Mouse (Mus musculus) intestine, embryonic 15.5 days (tissue): ENCODE measurements at regions not wholly inside any gene's neighbourhood (a gene's known extent, or its start where the extent isn't known, plus 50 kb on each side); places are given as distances from the start of the nearest gene placed in this dataset.

Experiments used
- ATAC-seq: fragments of 200-750 bp; cut with Nextera tagmentation; 2 replicates; pipeline ENCODE4 v1.8.0; 2017; ENCODE audit warnings: moderate TSS enrichment, moderate library complexity
- H3K27ac ChIP-seq: fragments of 300-500 bp; sonication (generic); 2 replicates; pipeline ENCODE4 v1.5.1; 2015; ENCODE audit warnings: mild to moderate bottlenecking, inconsistent platforms
- H3K27me3 ChIP-seq: fragments of 300-500 bp; sonication (generic); replicated peaks from 2 replicates; pipeline ENCODE4 v1.6.1; 2015; ENCODE audit warnings: inconsistent platforms
- H3K36me3 ChIP-seq: fragments of 300-500 bp; sonication (generic); 2 replicates; pipeline ENCODE4 v1.6.1; 2015; ENCODE audit warnings: inconsistent platforms
- H3K4me1 ChIP-seq: fragments of 300-500 bp; sonication (generic); replicated peaks from 2 replicates; pipeline ENCODE4 v1.6.1; 2015; ENCODE audit warnings: inconsistent platforms
- H3K4me2 ChIP-seq: fragments of 300-500 bp; sonication (generic); replicated peaks from 2 replicates; pipeline ENCODE4 v1.6.1; 2015; ENCODE audit warnings: mild to moderate bottlenecking, inconsistent platforms
- H3K4me3 ChIP-seq: fragments of 300-500 bp; sonication (generic); replicated peaks from 2 replicates; pipeline ENCODE4 v1.5.1; 2015; ENCODE audit warnings: inconsistent platforms
- H3K9ac ChIP-seq: fragments of 300-500 bp; sonication (generic); 2 replicates; pipeline ENCODE4 v1.6.1; 2015; ENCODE audit warnings: inconsistent platforms
- H3K9me3 ChIP-seq: fragments of 300-500 bp; sonication (generic); 2 replicates; pipeline ENCODE4 v1.6.1; 2016; ENCODE audit warnings: inconsistent platforms
- WGBS: fragments of 180-500 bp; shearing (Covaris S2); methylation state at CpG from one replicate; pipeline ENCODE4 v1.1.7; 2015; 5-methylcytosine and 5-hydroxymethylcytosine counted together

- no peak overlapping the region for H3K4me2 ChIP-seq
- H3K9me3 ChIP-seq = no peaks in the 10 kb centered on the region
- H3K27ac ChIP-seq = no peak overlapping the region
- H3K36me3 ChIP-seq = no peaks in the 10 kb centered on the region
- H3K4me1 ChIP-seq = no peaks in the 10 kb centered on the region
- no peak overlapping the region for H3K4me3 ChIP-seq
- H3K27me3 ChIP-seq = no peaks in the 10 kb centered on the region
- 76% methylated on average over 2 of the region's 2 CpGs for WGBS
- no peak for ATAC-seq
- no peak overlapping the region for H3K9ac ChIP-seq
Observed at GRCm38 (mm10) chr8:117867138-117867537, 65.4 kb upstream of the Mphosph6 start.

- H3K27ac ChIP-seq = no peak overlapping the region
- no peak overlapping the region for H3K9ac ChIP-seq
- H3K36me3 ChIP-seq = no peaks in the 10 kb centered on the region
- no peaks in the 10 kb centered on the region for H3K4me1 ChIP-seq
- H3K9me3 ChIP-seq = no peaks in the 10 kb centered on the region
- no peak overlapping the region for H3K4me3 ChIP-seq
- H3K27me3 ChIP-seq = no peaks in the 10 kb centered on the region
- ATAC-seq = no peak
- no peak overlapping the region for H3K4me2 ChIP-seq
- WGBS = 35% methylated on average over 6 of the region's 6 CpGs
Observed at GRCm38 (mm10) chr8:117865014-117865413, 63.3 kb upstream of the Mphosph6 start.

GRCm38 (mm10) chr8:117863837-117864236 is 62.1 kb upstream of the Mphosph6 start:
- Histone ChIP-seq H3K4me1 (no peaks in the 10 kb centered on the region), H3K27me3 (no peaks in the 10 kb centered on the region), H3K9me3 (no peaks in the 10 kb centered on the region), H3K4me2 (no peak overlapping the region), H3K27ac (no peak overlapping the region), H3K36me3 (no peaks in the 10 kb centered on the region), H3K4me3 (no peak overlapping the region), H3K9ac (no peak overlapping the region)
- 50% methylated on average over 2 of the region's 2 CpGs for WGBS
- peak; percentile 68; the same call in 1 of the 2 replicates for ATAC-seq

GRCm38 (mm10) chr8:117862318-117862717 is 60.6 kb upstream of the Mphosph6 start:
- H3K4me1 ChIP-seq = no peaks in the 10 kb centered on the region
- no peak overlapping the region for H3K27ac ChIP-seq
- ATAC-seq = no peak
- H3K9ac ChIP-seq = no peak overlapping the region
- no peak overlapping the region for H3K4me2 ChIP-seq
- no peaks in the 10 kb centered on the region for H3K36me3 ChIP-seq
- H3K4me3 ChIP-seq = no peak overlapping the region
- H3K9me3 ChIP-seq = no peaks in the 10 kb centered on the region
- no peaks in the 10 kb centered on the region for H3K27me3 ChIP-seq
- 72% methylated on average over 2 of the region's 2 CpGs for WGBS

GRCm38 (mm10) chr8:117859734-117860133 is 58.0 kb upstream of the Mphosph6 start:
- H3K4me3 ChIP-seq = no peak overlapping the region
- H3K9me3 ChIP-seq = no peaks in the 10 kb centered on the region
- no peaks in the 10 kb centered on the region for H3K36me3 ChIP-seq
- H3K9ac ChIP-seq = no peak overlapping the region
- H3K4me1 ChIP-seq = no peaks in the 10 kb centered on the region
- 25% methylated on average over 11 of the region's 11 CpGs for WGBS
- ATAC-seq = no peak
- no peak overlapping the region; the same call in 1 of the 2 replicates for H3K4me2 ChIP-seq
- no peaks in the 10 kb centered on the region for H3K27me3 ChIP-seq
- H3K27ac ChIP-seq = no peak overlapping the region

- WGBS = 66% methylated on average over 7 of the region's 7 CpGs
- Histone ChIP-seq H3K4me1 (no peaks in the 10 kb centered on the region), H3K27ac (no peak overlapping the region), H3K36me3 (no peaks in the 10 kb centered on the region), H3K4me3 (no peak overlapping the region), H3K9me3 (no peaks in the 10 kb centered on the region), H3K27me3 (no peaks in the 10 kb centered on the region), H3K9ac (no peak overlapping the region), H3K4me2 (no peak overlapping the region)
- ATAC-seq = no peak
Observed at GRCm38 (mm10) chr8:117859095-117859494, 57.4 kb upstream of the Mphosph6 start.

GRCm38 (mm10) chr8:117856121-117856520 is 54.4 kb upstream of the Mphosph6 start:
- no peak overlapping the region for H3K4me3 ChIP-seq
- no peaks in the 10 kb centered on the region for H3K9me3 ChIP-seq
- no peaks in the 10 kb centered on the region for H3K27me3 ChIP-seq
- no peak overlapping the region for H3K9ac ChIP-seq
- H3K36me3 ChIP-seq = no peaks in the 10 kb centered on the region
- WGBS = 57% methylated on average over 13 of the region's 13 CpGs
- peaks cover 5% of the 10 kb centered on the region; the same call in 1 of the 2 replicates for H3K4me1 ChIP-seq
- ATAC-seq = no peak
- no peak overlapping the region for H3K4me2 ChIP-seq
- H3K27ac ChIP-seq = no peak overlapping the region

GRCm38 (mm10) chr8:117854942-117855491 is 53.3 kb upstream of the Mphosph6 start:
- 90% methylated on average over 7 of the region's 7 CpGs for WGBS
- Histone ChIP-seq H3K4me1 (peaks cover 5% of the 10 kb centered on the region; the same call in 1 of the 2 replicates), H3K9ac (no peak overlapping the region), H3K4me2 (no peak overlapping the region), H3K36me3 (no peaks in the 10 kb centered on the region), H3K9me3 (no peaks in the 10 kb centered on the region), H3K27ac (no peak overlapping the region), H3K27me3 (no peaks in the 10 kb centered on the region), H3K4me3 (no peak overlapping the region)
- ATAC-seq = no peak

GRCm38 (mm10) chr8:117854301-117854700 is 52.6 kb upstream of the Mphosph6 start:
- 84% methylated on average over 11 of the region's 11 CpGs for WGBS
- Histone ChIP-seq H3K27me3 (no peaks in the 10 kb centered on the region), H3K4me1 (peaks cover 5% of the 10 kb centered on the region; the same call in 1 of the 2 replicates), H3K9me3 (no peaks in the 10 kb centered on the region), H3K36me3 (no peaks in the 10 kb centered on the region), H3K9ac (no peak overlapping the region), H3K4me3 (no peak overlapping the region), H3K27ac (no peak overlapping the region), H3K4me2 (no peak overlapping the region)
- ATAC-seq = no peak

- Histone ChIP-seq H3K4me3 (no peak overlapping the region), H3K27ac (no peak overlapping the region), H3K4me2 (no peak overlapping the region), H3K9me3 (no peaks in the 10 kb centered on the region), H3K9ac (no peak overlapping the region), H3K4me1 (peaks cover 5% of the 10 kb centered on the region; the same call in 1 of the 2 replicates), H3K27me3 (no peaks in the 10 kb centered on the region), H3K36me3 (no peaks in the 10 kb centered on the region)
- WGBS = 27% methylated on average over 4 of the region's 4 CpGs
- ATAC-seq = peak; percentile 31; the same call in 1 of the 2 replicates
Observed at GRCm38 (mm10) chr8:117853408-117853807, 51.7 kb upstream of the Mphosph6 start.

GRCm38 (mm10) chr8:117852521-117852920 is 50.8 kb upstream of the Mphosph6 start:
- Histone ChIP-seq H3K27ac (no peak overlapping the region), H3K4me2 (no peak overlapping the region), H3K9ac (no peak overlapping the region), H3K4me1 (peaks cover 5% of the 10 kb centered on the region; the same call in 1 of the 2 replicates), H3K4me3 (no peak overlapping the region), H3K9me3 (no peaks in the 10 kb centered on the region), H3K27me3 (no peaks in the 10 kb centered on the region), H3K36me3 (no peaks in the 10 kb centered on the region)
- no peak for ATAC-seq
- WGBS = 36% methylated on average over 6 of the region's 6 CpGs
